Mouse (Mus musculus): ENCODE results near the gene Psma5.
A peak's percentile ranks its signal among the peaks of the same experiment; 100 is the strongest.
"Not testable (repeated sequence)": the region's sequence is repeated elsewhere in the genome, so short reads cannot be mapped to it uniquely, and the experiment has no call there.

The Psma5 gene

GRCm38 (mm10) chr3:108256719-108257637 lies at the start of gene Psma5:
Gene Psma5 (plus strand): TSS chr3:108256926.
- peak; percentile 100 for DNase-seq (ENCODE audit: low read depth, low spot score)

DNA sequence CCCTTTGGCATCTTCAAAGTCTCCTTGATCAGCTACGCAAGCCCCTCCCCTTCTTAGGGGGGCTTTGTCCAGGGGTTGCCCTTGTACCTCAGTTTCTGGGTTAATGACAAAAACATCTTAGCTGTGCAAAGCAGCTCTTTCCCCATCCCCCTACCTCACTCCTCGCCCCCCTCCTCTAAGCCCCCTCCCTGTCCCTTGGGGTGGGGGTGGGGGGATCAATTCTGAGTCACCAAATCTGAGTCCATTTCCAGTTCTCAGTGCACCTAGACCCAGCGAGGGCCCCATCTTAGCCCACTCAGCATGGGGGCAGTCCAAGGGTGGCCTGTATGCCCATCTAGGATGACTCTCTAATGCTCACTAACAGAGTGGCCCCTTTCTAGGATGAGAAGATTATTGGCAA lies 47.7 kb upstream of the Psma5 start:
- DNase-seq (ENCODE audit: low read depth, low spot score), result no peak

GRCm38 (mm10) chr3:108209536-108209935 lies 47.2 kb upstream of the Psma5 start:
- peak; percentile 31 for DNase-seq (ENCODE audit: low read depth, low spot score)

DNA sequence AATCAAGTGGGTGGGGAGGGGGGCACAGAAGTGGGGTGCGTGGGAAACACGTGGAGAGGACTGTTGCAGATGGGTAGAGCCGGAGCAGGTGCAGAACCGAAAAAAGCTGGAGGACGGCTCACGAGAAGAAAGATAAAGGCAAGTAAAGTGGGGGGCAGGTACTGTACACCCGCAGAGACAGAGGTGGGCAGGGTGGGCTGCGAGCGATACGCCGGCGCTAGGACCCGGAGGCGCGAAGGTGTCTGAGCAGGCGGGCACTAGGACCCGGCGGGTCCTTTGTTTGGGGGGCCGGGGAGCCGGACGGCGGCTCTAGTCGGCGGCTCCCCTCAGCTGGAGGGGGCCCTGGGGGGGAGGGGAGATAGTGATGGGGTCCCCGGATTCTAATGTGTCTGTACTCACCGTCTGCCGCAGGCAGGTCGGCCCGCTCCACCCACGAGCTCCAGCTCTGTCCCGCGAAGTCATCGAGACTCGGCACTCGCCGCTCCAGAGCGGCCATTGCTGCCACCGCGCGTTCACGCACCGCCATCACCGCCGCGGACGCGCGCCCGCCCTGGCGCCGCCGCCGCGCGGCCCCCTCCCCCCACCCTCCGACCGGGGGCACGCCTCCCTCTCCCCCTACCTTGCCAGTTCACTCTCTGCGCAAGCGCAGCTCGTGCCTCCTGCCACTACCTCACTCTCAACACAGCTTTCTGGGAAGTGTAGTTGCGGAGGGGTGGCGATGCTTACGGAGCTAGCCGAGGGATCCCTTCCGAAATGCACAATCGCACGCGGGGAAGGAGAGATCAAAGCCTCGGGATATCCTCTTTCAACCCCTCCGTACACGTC lies 46.6 kb upstream of the Psma5 start:
- DNase-seq (ENCODE audit: low read depth, low spot score), result peak; percentile 98

GRCm38 (mm10) chr3:108210771-108211139 lies 46.0 kb upstream of the Psma5 start, which contains the start of gene Atxn7l2:
Gene Atxn7l2 (minus strand): TSS chr3:108210934.
- no peak for DNase-seq (ENCODE audit: low read depth, low spot score)

DNA sequence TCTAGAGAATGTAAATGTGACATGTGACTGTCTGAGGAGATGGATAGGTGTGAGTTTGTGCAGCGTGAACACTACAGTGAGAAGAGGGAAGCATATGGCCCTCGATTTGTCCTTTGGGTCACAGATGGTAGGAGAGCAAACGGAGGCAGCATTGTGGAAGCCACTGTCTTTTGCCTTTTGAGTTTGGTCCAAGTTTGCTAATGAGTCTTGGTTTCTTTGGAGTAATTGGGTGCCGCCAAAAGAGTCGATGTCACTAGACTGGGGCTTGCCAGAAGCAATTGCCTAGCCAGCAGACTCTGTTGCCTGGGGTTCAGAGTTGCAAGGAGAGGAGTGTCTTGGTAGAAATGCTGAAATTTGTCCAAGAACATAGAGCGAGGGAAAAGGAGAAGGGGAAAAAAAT lies 44.9 kb upstream of the Psma5 start:
- no peak for DNase-seq (ENCODE audit: low read depth, low spot score)

- peak; percentile 23 for DNase-seq (ENCODE audit: low read depth, low spot score)
Measured at GRCm38 (mm10) chr3:108212406-108212805, 44.3 kb upstream of the Psma5 start.

DNA sequence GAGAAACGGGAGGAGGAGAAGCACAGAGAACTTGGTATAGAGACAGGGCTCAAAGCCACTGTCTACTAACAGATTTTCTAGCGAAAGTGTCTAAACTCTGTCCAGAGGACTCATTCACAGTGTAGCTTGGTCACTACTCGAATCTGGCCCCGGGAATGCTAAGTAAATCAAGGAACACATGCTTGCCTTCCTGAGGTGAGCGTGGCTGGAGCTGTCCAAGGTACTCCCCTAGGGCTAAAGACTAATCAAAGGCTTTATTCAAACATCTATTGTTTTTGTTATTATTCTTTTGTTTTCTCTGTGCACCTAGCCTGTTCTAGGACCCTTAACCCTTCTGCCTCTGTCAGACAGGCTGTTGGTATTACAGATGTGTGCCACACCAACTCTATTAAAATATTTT lies 42.0 kb upstream of the Psma5 start:
- DNase-seq (ENCODE audit: low read depth, low spot score), result peak; percentile 68

DNA sequence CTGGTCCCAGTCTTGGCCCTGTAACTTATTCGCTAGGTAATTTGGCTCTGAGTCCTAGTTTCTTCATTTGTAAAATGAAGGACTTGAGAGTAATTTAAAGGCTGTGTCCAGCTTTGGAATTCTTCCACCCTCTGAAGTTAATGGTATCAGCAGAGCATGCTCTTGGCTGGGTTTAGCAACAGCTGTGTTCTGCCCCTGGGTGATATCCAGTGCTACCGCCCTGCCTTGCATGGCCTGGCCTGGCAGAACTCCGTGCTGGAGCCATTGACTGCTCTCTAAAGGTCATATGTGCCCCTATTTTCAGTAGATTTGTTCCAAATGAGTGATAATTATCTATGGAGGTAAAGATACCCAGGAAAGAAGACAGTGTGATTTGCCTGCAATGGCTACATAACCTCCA lies 36.1 kb upstream of the Psma5 start:
- no peak for DNase-seq (ENCODE audit: low read depth, low spot score)

DNA sequence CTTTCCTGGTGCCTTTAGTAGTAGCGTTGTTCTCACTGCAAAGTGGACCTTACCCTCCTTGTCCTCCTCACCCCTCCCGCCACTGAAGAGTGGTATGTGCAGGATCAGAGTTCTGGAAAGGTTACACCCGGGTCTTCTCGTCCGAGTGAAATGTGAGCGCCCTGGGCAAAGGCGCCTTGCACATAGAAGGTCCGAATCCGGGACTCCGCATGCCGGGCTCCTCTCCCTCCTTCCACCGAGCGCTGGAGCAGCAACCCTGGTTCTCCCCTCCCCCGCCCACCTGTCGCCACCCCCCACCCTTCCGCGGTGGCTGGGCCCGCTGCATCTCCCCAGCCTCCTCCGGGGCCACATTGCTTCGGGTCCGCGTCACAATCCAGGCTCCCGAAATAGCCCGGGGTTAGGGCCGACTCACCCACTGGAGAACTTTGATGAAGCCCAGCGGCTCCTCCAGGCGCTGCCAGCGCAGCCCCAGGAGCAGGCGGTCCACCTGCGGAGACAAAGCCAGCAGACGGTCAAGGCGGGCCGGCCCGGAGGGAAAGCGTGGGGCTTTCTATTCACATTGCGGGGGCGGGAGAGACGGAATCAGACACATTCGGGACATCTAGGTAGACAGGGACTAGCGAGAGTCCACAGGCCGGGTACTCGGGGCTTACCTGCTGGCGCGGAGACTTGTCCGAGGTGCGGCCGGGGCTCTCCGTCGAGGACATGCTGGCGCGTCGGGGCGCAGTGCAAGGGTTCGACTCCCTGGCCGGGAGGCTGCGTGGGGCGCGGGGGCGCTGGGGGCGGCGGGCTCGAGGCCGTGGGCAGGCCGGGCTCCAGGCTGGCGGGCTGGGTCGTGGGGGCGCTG lies 30.8 kb upstream of the Psma5 start:
- no peak for DNase-seq (ENCODE audit: low read depth, low spot score)

DNA sequence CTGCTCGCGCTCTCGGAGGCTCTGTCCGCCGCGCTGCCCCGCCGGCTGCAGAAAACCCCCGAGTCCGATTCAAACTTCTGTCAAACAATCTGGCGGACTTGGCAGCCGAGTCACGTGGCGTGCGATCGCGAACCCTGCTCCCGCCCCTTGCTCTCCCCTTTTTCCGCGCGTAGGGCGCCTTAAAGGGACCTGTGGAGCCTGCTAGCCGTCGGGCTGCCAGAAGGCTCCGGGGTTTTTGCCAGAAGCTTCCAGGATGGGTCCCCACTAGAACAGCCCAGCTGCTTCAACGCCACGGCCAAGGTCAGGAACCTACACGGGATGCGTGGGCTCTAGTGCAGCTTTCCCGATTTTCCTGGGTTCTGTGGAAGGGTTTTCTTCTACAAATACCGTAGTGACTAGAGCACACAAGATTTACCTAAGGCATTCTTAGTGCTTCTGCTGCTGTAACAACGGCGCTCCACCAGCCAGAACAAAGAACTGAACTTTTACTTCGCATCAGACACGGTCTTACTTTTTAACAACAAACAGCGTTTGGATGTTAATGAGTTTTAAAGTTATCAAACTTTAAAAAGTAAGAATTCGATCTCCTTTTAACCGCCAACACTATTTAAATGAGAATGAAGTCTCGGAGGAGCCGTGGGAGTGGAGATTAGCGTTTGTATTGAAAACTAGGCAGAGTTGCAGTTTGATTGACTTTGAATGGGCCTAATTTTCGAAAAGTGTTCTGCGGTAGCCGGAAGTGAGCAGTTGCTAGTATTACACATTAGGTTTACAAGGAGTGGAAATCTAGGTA lies 30.0 kb upstream of the Psma5 start, which contains the start of gene Sypl2:
TSS of gene Sypl2 (minus strand) at position 91 of the 793 bp plus-strand sequence.
- no peak for DNase-seq (ENCODE audit: low read depth, low spot score)

GRCm38 (mm10) chr3:108227521-108227920 lies 29.2 kb upstream of the Psma5 start:
- DNase-seq (ENCODE audit: low read depth, low spot score), result no peak

DNA sequence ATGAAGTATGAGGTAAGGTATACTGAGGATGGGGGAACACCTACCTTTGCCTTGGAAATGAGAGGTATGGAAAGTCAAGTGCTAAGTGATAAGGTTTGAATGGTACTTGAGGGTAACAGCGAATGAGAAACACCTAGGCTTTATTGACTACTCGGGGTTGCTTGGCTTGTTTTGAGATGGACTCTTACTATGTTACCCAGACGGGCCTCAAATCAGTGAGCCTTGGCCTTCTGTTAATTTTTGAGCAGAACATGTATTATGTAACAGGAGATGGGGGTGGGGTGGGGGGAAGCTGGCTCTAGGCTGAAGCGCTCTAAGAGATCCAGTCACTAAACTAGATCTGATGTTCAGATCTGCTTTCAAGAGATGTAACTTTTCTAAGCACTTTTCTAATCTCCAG lies 25.1 kb upstream of the Psma5 start:
- DNase-seq (ENCODE audit: low read depth, low spot score), result no peak

GRCm38 (mm10) chr3:108237474-108238102 lies 19.1 kb upstream of the Psma5 start:
- not testable (repeated sequence) for DNase-seq (ENCODE audit: low read depth, low spot score)

DNA sequence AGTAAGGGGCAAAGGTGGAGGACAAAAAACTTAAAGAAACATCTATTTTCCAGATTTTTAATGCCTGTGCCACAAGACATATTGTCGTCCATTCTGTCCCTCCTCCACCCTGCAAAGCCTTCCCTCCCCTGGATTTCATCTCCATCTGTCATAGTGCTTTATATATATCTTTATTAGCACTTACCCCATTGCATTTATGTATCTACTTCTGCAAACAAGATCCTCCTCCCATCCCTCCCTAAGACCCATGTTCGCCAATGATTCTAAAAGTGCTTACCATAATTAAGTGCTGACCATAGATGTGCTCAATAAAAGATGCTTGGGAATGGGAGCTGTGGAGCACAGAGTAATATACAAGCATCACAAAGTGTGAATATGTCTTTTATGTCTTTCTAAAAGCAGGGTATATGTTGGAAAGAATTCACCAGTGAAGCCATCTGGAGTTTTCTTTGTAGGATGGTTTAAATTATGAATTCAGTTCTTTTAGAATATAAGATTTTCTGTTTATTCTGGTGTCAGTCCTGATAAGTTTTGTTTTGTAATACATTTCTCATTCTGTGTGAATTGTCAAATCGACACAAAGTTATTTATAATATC lies 15.4 kb upstream of the Psma5 start:
- no peak for DNase-seq (ENCODE audit: low read depth, low spot score)

- DNase-seq (ENCODE audit: low read depth, low spot score), result no peak
Measured at GRCm38 (mm10) chr3:108246857-108247256, 9.9 kb upstream of the Psma5 start.

DNA sequence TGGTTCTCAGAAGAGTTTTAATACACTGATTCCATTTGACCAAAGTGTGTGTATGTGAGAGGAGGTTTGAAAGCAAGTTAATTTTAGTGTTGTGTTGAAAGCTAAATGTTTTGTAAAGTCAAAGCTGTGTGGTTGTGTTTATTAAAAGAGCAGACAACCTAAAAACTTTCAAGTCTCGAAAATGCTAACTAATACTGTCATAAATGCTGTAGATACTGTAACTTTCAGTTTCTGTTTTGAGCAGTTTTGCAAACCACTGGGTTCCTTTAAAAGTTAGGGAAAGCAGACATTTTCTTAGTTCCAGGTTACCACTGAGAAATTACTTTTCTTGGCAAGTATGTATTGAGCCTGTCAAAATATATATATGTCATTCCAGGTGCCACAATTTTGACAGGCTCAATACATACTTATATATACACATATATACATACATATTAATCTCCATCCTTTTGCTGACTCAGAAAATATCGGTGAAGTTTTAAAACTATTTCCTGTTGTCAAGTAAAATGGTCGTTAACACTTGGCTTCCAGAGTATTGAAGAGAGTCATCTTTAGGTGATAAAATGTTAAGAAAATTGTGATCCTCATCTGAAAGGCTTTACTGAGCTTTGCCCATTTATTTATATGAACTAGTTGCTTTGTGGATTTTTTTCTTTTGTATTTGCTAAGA lies 1.2 kb downstream of the Psma5 start:
- DNase-seq (ENCODE audit: low read depth, low spot score), result peak; percentile 42

DNA sequence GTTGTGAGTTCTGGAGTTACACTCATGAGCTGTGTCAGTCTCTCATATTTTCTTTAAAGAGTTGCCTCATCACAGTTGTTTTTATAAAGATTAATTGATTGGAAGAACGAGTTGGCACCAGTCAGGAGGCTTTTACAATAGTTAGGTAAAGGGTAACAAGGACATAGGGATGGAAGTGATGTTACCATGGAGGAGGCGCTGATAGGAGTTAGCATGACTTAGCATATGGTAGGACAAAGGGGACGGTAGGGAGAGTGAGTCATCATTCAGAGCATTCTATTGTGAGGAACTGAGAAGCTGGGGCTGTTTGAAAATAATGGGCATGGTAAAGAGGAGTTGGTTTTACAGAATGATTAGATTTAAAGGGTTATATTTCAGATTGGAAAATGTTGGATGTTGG lies 2.6 kb downstream of the Psma5 start:
- peak; percentile 70 for DNase-seq (ENCODE audit: low read depth, low spot score)

DNA sequence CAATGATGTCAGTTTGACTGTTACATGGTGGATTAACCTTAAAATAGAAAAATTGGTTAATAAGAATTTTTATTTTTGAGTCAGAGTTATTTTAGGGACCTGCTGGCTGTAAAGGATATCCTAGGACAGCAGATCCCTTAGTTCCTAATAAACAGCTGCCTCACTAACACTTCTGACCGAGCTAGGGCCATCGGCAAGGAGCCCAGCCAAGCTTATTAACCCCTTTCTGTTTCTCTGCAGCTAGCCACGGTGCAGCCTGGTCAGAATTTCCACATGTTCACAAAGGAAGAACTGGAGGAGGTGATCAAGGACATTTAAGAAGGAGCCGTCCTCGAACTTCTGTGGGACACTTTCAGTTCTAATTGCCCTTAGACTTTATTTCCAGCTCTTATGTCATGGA lies 22.8 kb downstream of the Psma5 start:
- DNase-seq (ENCODE audit: low read depth, low spot score), result not testable (repeated sequence)
